Mouse (Mus musculus): ENCODE results near the gene Dnajb6. TPM values are rescaled to one million over a fixed set of nuclear protein-coding genes. Genes with fewer than 3 reads are reported as not detected.
"Not testable (repeated sequence)": the region's sequence is repeated elsewhere in the genome, so short reads cannot be mapped to it uniquely, and the experiment has no call there.

Dnajb6 gene
- 97.2 and 115 TPM in 2 replicates for total RNA-seq (2014; fragmentation: Nextera tagmentation)
- 142 and 171 TPM in 2 replicates for total RNA-seq (2017)

- ATAC-seq (replicated peaks; ENCODE audit: low FRiP score, low TSS enrichment, poor library complexity, severe bottlenecking), result peak; percentile 91
Measured at GRCm38 (mm10) chr5:29735557-29736061, at the start of gene Dnajb6, which contains the start of gene Gm5129. Dnajb6 (plus strand) TSS chr5:29735688. Gm5129 (minus strand) TSS chr5:29735936.

DNA sequence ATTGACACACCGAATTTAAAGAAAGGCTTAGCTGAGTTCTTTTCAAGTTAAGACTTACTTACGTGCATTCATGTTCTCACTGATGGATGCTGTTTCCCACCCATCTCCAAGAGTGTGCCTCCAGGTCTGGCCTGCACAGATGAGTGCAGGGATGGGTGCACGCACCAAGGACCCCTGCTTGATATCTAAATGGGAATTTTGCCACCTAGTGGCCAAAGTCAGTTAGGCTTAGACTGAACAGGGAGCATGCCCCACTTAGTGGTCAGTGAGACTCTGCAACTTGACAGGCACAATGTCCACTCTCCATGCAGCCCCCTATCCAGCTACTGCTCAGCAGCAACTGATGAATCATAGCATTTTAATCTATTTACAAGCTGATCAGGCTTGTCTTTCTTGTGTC, 47.8 kb upstream of the Dnajb6 start:
- ATAC-seq (replicated peaks; ENCODE audit: low FRiP score, low TSS enrichment, poor library complexity, severe bottlenecking), result peak; percentile 75

- ATAC-seq (replicated peaks; ENCODE audit: low FRiP score, low TSS enrichment, poor library complexity, severe bottlenecking), result no peak
Measured at GRCm38 (mm10) chr5:29688352-29688751, 47.1 kb upstream of the Dnajb6 start.

DNA sequence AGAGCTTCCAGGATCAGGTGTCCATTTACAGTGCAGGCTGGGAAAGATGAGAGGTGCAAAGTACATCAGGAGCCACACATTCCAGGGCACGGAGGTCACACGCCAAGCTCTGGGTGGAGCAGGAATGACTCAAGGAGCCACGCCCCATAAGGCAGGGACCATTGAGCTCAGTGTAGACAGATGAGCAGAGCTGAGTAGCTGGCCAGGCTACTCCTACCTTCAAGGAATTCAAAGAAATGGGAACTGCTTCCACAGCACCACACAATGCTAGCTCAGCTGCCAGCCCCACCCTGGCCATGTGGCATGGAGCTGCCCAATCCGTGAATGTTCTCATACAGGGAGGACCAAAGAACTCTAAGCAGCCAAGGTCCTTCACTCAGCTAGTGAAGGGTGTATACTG, 37.0 kb upstream of the Dnajb6 start:
- ATAC-seq (replicated peaks; ENCODE audit: low FRiP score, low TSS enrichment, poor library complexity, severe bottlenecking), result no peak

- ATAC-seq (replicated peaks; ENCODE audit: low FRiP score, low TSS enrichment, poor library complexity, severe bottlenecking), result no peak
Measured at GRCm38 (mm10) chr5:29699520-29700202, 35.8 kb upstream of the Dnajb6 start.

DNA sequence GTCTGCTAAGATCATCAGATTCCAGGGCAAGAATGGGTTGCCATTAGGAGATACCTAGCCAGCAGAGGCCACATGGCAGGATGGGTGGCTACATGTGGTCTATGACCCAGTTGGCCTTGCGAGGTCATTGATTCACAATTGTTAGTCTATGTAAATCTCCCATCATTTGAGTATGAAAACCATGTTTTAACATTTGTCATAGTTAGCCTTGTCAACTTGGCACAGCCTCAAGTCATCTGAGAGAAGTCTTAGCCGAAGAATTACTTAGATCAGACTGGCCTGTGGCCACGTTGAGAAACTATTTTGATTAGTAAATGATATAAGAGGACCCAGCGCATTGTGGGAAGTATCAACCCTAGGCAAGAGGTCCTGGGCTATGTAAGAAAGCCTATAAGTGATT, 28.2 kb upstream of the Dnajb6 start:
- ATAC-seq (replicated peaks; ENCODE audit: low FRiP score, low TSS enrichment, poor library complexity, severe bottlenecking), result no peak

- ATAC-seq (replicated peaks; ENCODE audit: low FRiP score, low TSS enrichment, poor library complexity, severe bottlenecking), result no peak
Measured at GRCm38 (mm10) chr5:29708258-29708657, 27.2 kb upstream of the Dnajb6 start.

DNA sequence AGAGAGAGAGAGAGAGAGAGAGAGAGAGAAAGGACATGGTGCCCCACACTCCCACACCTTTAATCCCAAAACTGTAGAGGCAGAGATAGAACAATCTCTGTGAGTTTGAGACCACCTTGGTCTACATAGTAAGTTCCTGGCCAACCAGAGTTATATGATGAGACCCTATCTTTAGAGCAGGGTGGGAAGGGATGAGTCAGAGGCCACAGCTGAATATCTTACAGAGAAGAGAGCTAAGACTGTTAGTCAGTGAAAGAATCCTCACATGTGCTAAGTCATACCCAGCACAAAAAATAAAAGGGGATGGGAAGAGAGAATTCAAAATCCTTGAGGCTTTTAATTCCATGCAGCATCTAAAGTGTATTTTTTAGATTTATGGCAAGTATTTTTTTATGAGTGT, 23.9 kb upstream of the Dnajb6 start:
- no peak for ATAC-seq (replicated peaks; ENCODE audit: low FRiP score, low TSS enrichment, poor library complexity, severe bottlenecking)

- ATAC-seq (replicated peaks; ENCODE audit: low FRiP score, low TSS enrichment, poor library complexity, severe bottlenecking), result no peak
Measured at GRCm38 (mm10) chr5:29712906-29713305, 22.6 kb upstream of the Dnajb6 start.

GRCm38 (mm10) chr5:29721159-29721558, 14.3 kb upstream of the Dnajb6 start:
- ATAC-seq (replicated peaks; ENCODE audit: low FRiP score, low TSS enrichment, poor library complexity, severe bottlenecking), result no peak

DNA sequence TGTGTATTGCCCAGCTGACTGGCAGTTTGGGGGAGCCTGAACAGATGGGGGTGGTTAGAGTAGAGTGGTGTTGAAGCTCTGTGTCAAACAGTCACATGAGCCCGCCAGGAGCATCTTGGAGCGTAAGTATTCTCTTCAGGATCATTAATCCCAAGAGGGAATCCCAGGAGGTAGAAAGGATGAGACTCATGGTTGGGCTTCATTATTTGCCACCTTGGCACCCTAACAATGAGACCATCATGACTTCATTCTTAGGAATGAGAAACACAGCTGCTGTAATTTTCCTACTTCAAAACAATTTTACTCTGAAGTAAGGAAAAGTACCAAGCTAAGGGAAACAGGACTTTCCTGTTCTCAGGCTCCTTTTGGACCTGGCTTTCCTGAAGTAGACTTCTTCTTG, 10.1 kb upstream of the Dnajb6 start:
- ATAC-seq (replicated peaks; ENCODE audit: low FRiP score, low TSS enrichment, poor library complexity, severe bottlenecking), result no peak

- ATAC-seq (replicated peaks; ENCODE audit: low FRiP score, low TSS enrichment, poor library complexity, severe bottlenecking), result not testable (repeated sequence)
Measured at GRCm38 (mm10) chr5:29726070-29726469, 9.4 kb upstream of the Dnajb6 start.

DNA sequence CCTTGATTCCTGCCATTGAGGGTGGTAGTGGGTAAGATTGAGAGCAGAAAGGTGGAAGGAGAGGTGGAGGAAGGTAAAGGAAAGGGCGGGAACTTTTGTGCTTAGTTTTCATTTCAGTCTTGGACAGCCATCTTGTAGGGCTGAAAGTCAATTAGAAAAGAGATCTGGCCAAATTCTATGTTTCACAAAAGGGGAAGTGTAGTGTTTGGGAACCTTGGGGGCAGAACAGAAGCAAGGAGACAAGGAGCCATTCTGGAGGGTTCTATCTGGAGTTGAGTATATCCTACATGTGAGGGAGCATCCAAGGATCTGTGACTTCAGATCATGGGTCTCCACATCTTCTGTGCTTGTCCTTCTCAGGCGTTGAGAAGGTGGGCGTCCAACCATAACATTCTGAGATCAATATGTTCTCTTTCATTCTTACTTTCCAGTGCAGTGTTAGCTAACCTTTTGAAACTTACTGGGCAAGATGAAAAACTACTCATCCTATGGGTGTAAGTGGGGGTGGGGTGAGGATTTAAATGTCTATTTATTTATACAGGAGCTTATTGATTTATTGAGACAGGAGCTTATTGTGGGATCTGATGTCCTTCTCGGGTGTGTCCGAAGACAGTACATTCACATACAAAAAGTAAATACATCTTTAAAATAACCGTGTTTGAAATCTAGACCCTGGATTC, 517 bp upstream of the Dnajb6 start:
- no peak for ATAC-seq (replicated peaks; ENCODE audit: low FRiP score, low TSS enrichment, poor library complexity, severe bottlenecking)

DNA sequence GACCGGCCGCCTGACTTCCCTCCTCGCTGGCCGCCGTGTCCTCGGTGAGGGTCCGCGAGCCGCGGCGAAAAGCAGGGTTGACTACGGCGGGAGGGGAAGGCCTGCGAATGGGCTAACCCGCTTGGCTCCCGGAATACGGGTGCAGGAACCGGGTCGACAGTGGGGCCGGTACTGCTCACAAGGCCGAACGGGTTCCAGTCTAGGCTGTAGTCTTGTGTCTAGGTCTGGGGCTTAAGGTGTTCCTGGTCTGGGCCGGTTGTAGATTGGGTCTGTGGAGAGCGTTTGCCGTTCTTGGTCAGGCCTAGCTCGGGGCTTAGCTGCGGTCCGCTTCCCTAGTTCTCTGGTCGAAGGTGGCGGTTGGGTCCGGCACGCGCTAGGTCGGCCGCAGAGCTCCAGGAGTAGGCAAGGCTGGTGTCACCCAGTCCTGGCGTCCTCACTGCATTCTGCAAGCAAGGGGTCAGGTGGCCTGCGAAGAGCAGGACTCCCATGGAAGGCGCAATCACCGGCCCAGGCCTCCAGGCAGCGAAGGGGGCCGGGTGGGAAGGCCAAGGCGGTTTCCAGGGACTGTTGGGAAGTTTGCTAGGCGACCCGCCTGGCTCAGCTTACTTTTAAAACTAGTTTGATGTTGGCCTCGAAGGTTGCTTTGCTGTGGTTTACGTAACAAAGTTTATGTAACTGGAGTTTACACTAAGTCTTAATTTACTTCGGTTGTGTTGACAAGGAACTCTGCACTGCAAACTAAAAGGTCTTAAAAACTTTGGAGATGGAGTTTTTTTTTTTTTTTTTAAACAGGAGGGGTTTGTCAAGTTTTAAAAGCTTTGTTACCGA, 799 bp downstream of the Dnajb6 start:
- peak; percentile 30; the same call in 1 of the 2 replicates for ATAC-seq (replicated peaks; ENCODE audit: low FRiP score, low TSS enrichment, poor library complexity, severe bottlenecking)

- ATAC-seq (replicated peaks; ENCODE audit: low FRiP score, low TSS enrichment, poor library complexity, severe bottlenecking), result no peak
Measured at GRCm38 (mm10) chr5:29736942-29737341, 1.5 kb downstream of the Dnajb6 start.

- ATAC-seq (replicated peaks; ENCODE audit: low FRiP score, low TSS enrichment, poor library complexity, severe bottlenecking), result no peak
Measured at GRCm38 (mm10) chr5:29737471-29737870, 2.0 kb downstream of the Dnajb6 start.

- no peak for ATAC-seq (replicated peaks; ENCODE audit: low FRiP score, low TSS enrichment, poor library complexity, severe bottlenecking)
Measured at GRCm38 (mm10) chr5:29738076-29738475, 2.6 kb downstream of the Dnajb6 start.

DNA sequence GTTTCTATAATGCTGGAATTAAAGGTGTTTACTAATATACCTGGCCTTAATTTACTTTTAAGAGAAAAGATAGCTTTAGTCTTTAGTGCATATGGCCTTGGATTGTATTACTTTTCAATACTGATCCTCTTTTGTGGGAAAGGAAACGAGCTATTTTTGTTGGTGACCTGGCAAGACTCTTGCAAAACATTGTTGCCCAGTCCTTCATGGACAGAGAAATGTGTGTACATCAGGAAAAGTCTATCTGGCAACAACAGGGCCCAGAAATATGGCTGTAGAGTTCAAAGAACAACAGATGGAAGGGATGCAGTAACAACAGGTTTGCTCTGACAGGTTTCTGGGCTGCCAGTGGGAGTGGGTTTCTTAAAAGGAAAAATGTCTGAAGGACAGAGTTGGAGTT, 5.2 kb downstream of the Dnajb6 start:
- no peak for ATAC-seq (replicated peaks; ENCODE audit: low FRiP score, low TSS enrichment, poor library complexity, severe bottlenecking)

GRCm38 (mm10) chr5:29741093-29741492, 5.6 kb downstream of the Dnajb6 start:
- ATAC-seq (replicated peaks; ENCODE audit: low FRiP score, low TSS enrichment, poor library complexity, severe bottlenecking), result no peak

DNA sequence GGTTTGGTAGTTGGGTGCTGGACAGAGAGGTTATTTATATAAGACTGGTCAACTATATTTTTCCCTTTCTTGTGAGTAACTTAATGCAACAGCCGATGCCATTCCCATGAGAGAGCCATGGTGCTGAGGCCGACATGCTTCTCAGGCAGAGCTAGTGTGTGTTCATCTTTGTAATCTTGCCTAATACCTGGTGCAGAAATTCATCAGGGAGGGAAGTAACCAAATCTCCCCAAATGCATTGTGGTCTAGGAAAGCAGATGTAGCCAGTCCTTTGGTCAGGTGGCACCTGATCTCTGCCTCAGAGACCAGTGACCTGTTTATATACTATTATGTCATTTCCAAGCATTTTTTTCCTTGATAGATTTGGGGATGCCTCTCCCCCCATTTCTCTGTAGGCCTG, 12.2 kb downstream of the Dnajb6 start:
- ATAC-seq (replicated peaks; ENCODE audit: low FRiP score, low TSS enrichment, poor library complexity, severe bottlenecking), result no peak

All from megakaryocyte-erythroid progenitor cell, adult 5-6 weeks (primary cell).